Mouse (Mus musculus): ENCODE measurements around the gene H2al1k. TPM values are rescaled to one million over a fixed set of nuclear protein-coding genes. Genes with fewer than 3 reads are reported as not detected.
"Not testable (repeated sequence)": the region's sequence is repeated elsewhere in the genome, so short reads cannot be mapped to it uniquely, and the experiment has no call there.

Gene H2al1k
- not detected in 2 replicates for polyA plus RNA-seq (2016; fragmentation: Nextera tagmentation; extraction: Ambion mirVana)

- no CpG with 5 or more reads among the region's 2 CpGs for WGBS
- not testable (repeated sequence) for H3K27me3 ChIP-seq, H3K4me1 ChIP-seq
Observed at GRCm38 (mm10) chrX:9350327-9350726, at the start of gene H2al1k. Gene H2al1k (plus strand): TSS chrX:9350627.

GRCm38 (mm10) chrX:9302791-9303190 is 47.6 kb upstream of the H2al1k start:
- H3K4me1 ChIP-seq, result no peaks in the 10 kb centered on the region
- 81% methylated on average over 5 of the region's 5 CpGs for WGBS
- H3K4me2 ChIP-seq (replicated peaks), result no peak overlapping the region
- H3K27ac ChIP-seq, result no peak overlapping the region
- ATAC-seq (ENCODE audit: insufficient number of reproducible peaks, insufficient read depth, low FRiP score, low TSS enrichment), result no peak
- H3K27me3 ChIP-seq, result no peaks in the 10 kb centered on the region
- no peaks in the 10 kb centered on the region for H3K36me3 ChIP-seq
- H3K9ac ChIP-seq, result no peak overlapping the region
- H3K9me3 ChIP-seq, result no peaks in the 10 kb centered on the region
- H3K4me3 ChIP-seq, result no peak overlapping the region

More at GRCm38 (mm10) chrX:9350327-9350726, at the start of gene H2al1k:
- H3K27ac ChIP-seq; H3K9me3 ChIP-seq; H3K4me3 ChIP-seq; ATAC-seq (ENCODE audit: insufficient number of reproducible peaks, insufficient read depth, low FRiP score, low TSS enrichment); H3K36me3 ChIP-seq; H3K9ac ChIP-seq; H3K4me2 ChIP-seq (replicated peaks): not testable (repeated sequence)

GRCm38 (mm10) chrX:9303455-9303854 is 47.0 kb upstream of the H2al1k start:
- no peak overlapping the region for H3K4me2 ChIP-seq (replicated peaks)
- no peaks in the 10 kb centered on the region for H3K9me3 ChIP-seq
- ATAC-seq (ENCODE audit: insufficient number of reproducible peaks, insufficient read depth, low FRiP score, low TSS enrichment), result no peak
- 76% methylated on average over 1 of the region's 1 CpGs for WGBS
- no peaks in the 10 kb centered on the region for H3K36me3 ChIP-seq
- H3K4me3 ChIP-seq, result no peak overlapping the region
- H3K27me3 ChIP-seq, result no peaks in the 10 kb centered on the region
- H3K4me1 ChIP-seq, result no peaks in the 10 kb centered on the region
- no peak overlapping the region for H3K27ac ChIP-seq
- no peak overlapping the region for H3K9ac ChIP-seq

- H3K4me2 ChIP-seq (replicated peaks); H3K27ac ChIP-seq; H3K4me1 ChIP-seq; H3K9me3 ChIP-seq; ATAC-seq (ENCODE audit: insufficient number of reproducible peaks, insufficient read depth, low FRiP score, low TSS enrichment); H3K4me3 ChIP-seq; H3K36me3 ChIP-seq; H3K9ac ChIP-seq; H3K27me3 ChIP-seq: not testable (repeated sequence)
Observed at GRCm38 (mm10) chrX:9316457-9316856, 34.0 kb upstream of the H2al1k start.

GRCm38 (mm10) chrX:9327954-9328353 is 22.5 kb upstream of the H2al1k start:
- H3K27me3 ChIP-seq; H3K4me3 ChIP-seq; H3K36me3 ChIP-seq; H3K9ac ChIP-seq; H3K4me1 ChIP-seq; H3K9me3 ChIP-seq; H3K27ac ChIP-seq; ATAC-seq (ENCODE audit: insufficient number of reproducible peaks, insufficient read depth, low FRiP score, low TSS enrichment); H3K4me2 ChIP-seq (replicated peaks): not testable (repeated sequence)
- 89% methylated on average over 21 of the region's 26 CpGs for WGBS

- H3K4me2 ChIP-seq (replicated peaks); H3K9me3 ChIP-seq; H3K27ac ChIP-seq; H3K9ac ChIP-seq; H3K27me3 ChIP-seq; H3K4me1 ChIP-seq; H3K4me3 ChIP-seq; ATAC-seq (ENCODE audit: insufficient number of reproducible peaks, insufficient read depth, low FRiP score, low TSS enrichment); H3K36me3 ChIP-seq: not testable (repeated sequence)
- 82% methylated on average over 12 of the region's 12 CpGs for WGBS
Observed at GRCm38 (mm10) chrX:9332366-9332962, 18.0 kb upstream of the H2al1k start.

GRCm38 (mm10) chrX:9333035-9333434 is 17.4 kb upstream of the H2al1k start:
- not testable (repeated sequence) for H3K4me2 ChIP-seq (replicated peaks); H3K27me3 ChIP-seq; H3K27ac ChIP-seq; H3K36me3 ChIP-seq; ATAC-seq (ENCODE audit: insufficient number of reproducible peaks, insufficient read depth, low FRiP score, low TSS enrichment); H3K4me1 ChIP-seq; H3K9me3 ChIP-seq; H3K4me3 ChIP-seq; H3K9ac ChIP-seq
- 36% methylated on average over 1 of the region's 2 CpGs for WGBS

- WGBS, result 57% methylated on average over 1 of the region's 1 CpGs
- ATAC-seq (ENCODE audit: insufficient number of reproducible peaks, insufficient read depth, low FRiP score, low TSS enrichment); H3K9ac ChIP-seq; H3K4me1 ChIP-seq; H3K27me3 ChIP-seq; H3K27ac ChIP-seq; H3K36me3 ChIP-seq; H3K4me2 ChIP-seq (replicated peaks); H3K4me3 ChIP-seq; H3K9me3 ChIP-seq: not testable (repeated sequence)
Observed at GRCm38 (mm10) chrX:9334996-9335395, 15.4 kb upstream of the H2al1k start.

- not testable (repeated sequence) for H3K9ac ChIP-seq; H3K4me1 ChIP-seq; H3K36me3 ChIP-seq; ATAC-seq (ENCODE audit: insufficient number of reproducible peaks, insufficient read depth, low FRiP score, low TSS enrichment); H3K27me3 ChIP-seq; H3K4me3 ChIP-seq; H3K9me3 ChIP-seq; H3K27ac ChIP-seq; H3K4me2 ChIP-seq (replicated peaks)
- WGBS, result 56% methylated on average over 2 of the region's 2 CpGs
Observed at GRCm38 (mm10) chrX:9374012-9374411, 23.6 kb downstream of the H2al1k start.

GRCm38 (mm10) chrX:9375927-9376326 is 25.5 kb downstream of the H2al1k start:
- H3K36me3 ChIP-seq; H3K9me3 ChIP-seq; H3K4me2 ChIP-seq (replicated peaks); H3K27me3 ChIP-seq; H3K9ac ChIP-seq; H3K27ac ChIP-seq; ATAC-seq (ENCODE audit: insufficient number of reproducible peaks, insufficient read depth, low FRiP score, low TSS enrichment); H3K4me1 ChIP-seq; H3K4me3 ChIP-seq: not testable (repeated sequence)

Other genes starting within 250 kb of the H2al1k start
- not detected in 2 replicates for gene 4930402K13Rik, start 246.1 kb upstream of the H2al1k start, polyA plus RNA-seq (2016; fragmentation: Nextera tagmentation; extraction: Ambion mirVana)
- gene Lancl3, start 150.7 kb upstream of the H2al1k start, polyA plus RNA-seq (2016; fragmentation: Nextera tagmentation; extraction: Ambion mirVana), result 1.1 and 1.3 TPM in 2 replicates
- 0.28 TPM in 1 of 2 replicates, not detected in the other for gene Gm14862, start 93.7 kb upstream of the H2al1k start, polyA plus RNA-seq (2016; fragmentation: Nextera tagmentation; extraction: Ambion mirVana)
- 2.3 and 2.6 TPM in 2 replicates for gene Xk, start 77.9 kb upstream of the H2al1k start, polyA plus RNA-seq (2016; fragmentation: Nextera tagmentation; extraction: Ambion mirVana)
- gene H2al1m, start 66.9 kb upstream of the H2al1k start, polyA plus RNA-seq (2016; fragmentation: Nextera tagmentation; extraction: Ambion mirVana), result not detected in 2 replicates
- 0.83 and 1.00 TPM in 2 replicates for gene Cybb, start 137.1 kb downstream of the H2al1k start, polyA plus RNA-seq (2016; fragmentation: Nextera tagmentation; extraction: Ambion mirVana)
- not detected in 2 replicates for gene H2al1o, start 221.8 kb downstream of the H2al1k start, polyA plus RNA-seq (2016; fragmentation: Nextera tagmentation; extraction: Ambion mirVana)